Mouse (Mus musculus) stomach, postnatal 0 days (tissue): ENCODE measurements at regions not wholly inside any gene's neighbourhood (a gene's known extent, or its start where the extent isn't known, plus 50 kb on each side); places are given as distances from the start of the nearest gene placed in this dataset.

Experiments
- CTCF ChIP-seq: IDR thresholded peaks from 2 replicates; pipeline ENCODE4 v1.5.1; 2016; ENCODE audit warnings: antibody characterized with exemption, low read depth, mild to moderate bottlenecking, moderate library complexity
- EP300 ChIP-seq: optimal IDR thresholded peaks from 2 replicates; pipeline ENCODE3; 2016; ENCODE audit warnings: antibody characterized with exemption

DNA sequence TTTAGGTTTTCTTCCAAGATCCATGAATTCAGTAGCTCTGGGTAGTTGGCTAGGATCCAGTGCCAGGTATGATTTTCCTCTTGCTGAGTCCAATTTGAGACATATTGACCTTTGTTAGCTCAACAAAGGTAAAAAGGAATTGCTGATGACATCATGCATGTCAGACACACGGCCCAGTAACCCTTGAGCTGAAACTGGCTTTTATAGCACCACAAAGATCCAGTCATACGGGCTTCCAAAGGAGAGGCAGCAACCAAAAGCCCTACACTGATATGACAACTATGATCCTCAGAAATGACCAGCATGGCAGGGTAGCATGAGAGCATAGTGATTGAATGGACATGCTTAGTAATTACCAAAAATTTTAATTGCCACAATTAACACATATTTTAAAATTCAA is 258.0 kb upstream of the Defb41 start:
- no peak for TF ChIP-seq CTCF
- TF ChIP-seq EP300: no peak
